ENCODE assay signal across 9 mouse cellular contexts in the genomic region with DNA sequence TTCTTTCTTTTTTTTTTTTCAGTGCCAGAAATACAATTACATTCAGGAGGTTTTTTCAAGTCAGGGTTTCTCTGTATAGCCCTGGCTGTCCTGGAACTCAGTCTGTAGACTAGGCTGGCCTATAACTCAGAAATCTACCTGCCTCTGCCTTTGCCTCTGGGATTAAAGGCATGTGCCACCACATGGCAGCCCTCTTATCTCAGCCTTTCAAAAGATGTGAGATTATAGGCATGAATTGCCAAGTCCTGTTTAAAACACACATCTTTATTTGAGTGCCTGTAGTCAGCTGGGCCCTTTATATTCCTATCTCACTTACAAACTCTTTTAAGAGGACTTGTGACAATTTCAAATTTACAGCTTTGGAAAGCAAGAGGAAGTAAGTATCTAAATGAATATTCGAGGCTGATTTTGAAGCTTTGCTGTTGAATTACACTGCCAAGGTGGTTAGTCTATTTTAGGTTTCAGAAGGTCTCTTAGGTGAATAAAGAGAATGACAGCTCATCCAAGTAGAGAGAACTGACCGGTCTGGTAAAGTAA. TPM values are rescaled to one million over a fixed set of nuclear protein-coding genes. Genes with fewer than 3 reads are reported as not detected.
DNase-seq lines count a peak whose midpoint lies in the region; ATAC-seq and TF ChIP-seq lines count a peak whose summit lies in the region.
"Had no signal": no experiment of that assay in that cellular context is flagged by ENCODE, and none has a peak within 500 bp of the region (broad histone marks: within the 10 kb centered on the region; RNA-seq: fewer than 3 reads in every experiment).

No protein-coding gene starts in this region.

- H3K36me3 ChIP-seq in heart, embryonic 15.5 days = peaks cover 5% of the 10 kb centered on the region
- H3K36me3 ChIP-seq in MEL (ENCODE audit: control insufficient read depth in 1 of 2, insufficient read depth in 2 of 2, low read length in 2 of 2) = peaks cover 0 to 14% of the 10 kb centered on the region in 2 experiments; a peak in 2 of 4 replicates
- H3K36me3 ChIP-seq in hindbrain, embryonic 11.5 days (ENCODE audit: control insufficient read depth, insufficient read depth, low read length) = no peaks in the 10 kb centered on the region
- H3K36me3 ChIP-seq in liver, embryonic 16.5 days (ENCODE audit: control insufficient read depth, insufficient read depth) = peaks cover 3% of the 10 kb centered on the region

- no peak for DNase-seq in heart, postnatal 14 days
- DNase-seq in MEL (ENCODE audit: low read depth, low spot score) = peak; percentile 52
- DNase-seq in hindbrain, embryonic 11.5 days (ENCODE audit: low spot score) = no peak
- DNase-seq in frontal cortex, postnatal 10 days (ENCODE audit: low spot score in 2 of 2) = no peak
- DNase-seq in frontal cortex, postnatal 25 days (ENCODE audit: low spot score in 2 of 2) = no peak
- no peak for DNase-seq in cerebellum, adult 11 months

- H3K4me2 ChIP-seq in heart, embryonic 15.5 days = peak overlapping the region; percentile 58
- H3K4me2 ChIP-seq in hindbrain, embryonic 11.5 days (replicated peaks; ENCODE audit: low read depth, low read length) = peak overlapping the region; percentile 22
- H3K4me2 ChIP-seq in liver, embryonic 16.5 days (ENCODE audit: low read depth, low read length) = peak overlapping the region; percentile 45

- H3K79me2 ChIP-seq in MEL (ENCODE audit: control insufficient read depth, insufficient read depth, low read length, poor library complexity) = peaks cover 34% of the 10 kb centered on the region

- H3K27ac ChIP-seq in heart, embryonic 15.5 days = peak overlapping the region; percentile 49
- H3K27ac ChIP-seq in MEL (ENCODE audit: control insufficient read depth, low read depth, low read length) = peak overlapping the region; percentile 57
- no peak overlapping the region for H3K27ac ChIP-seq in hindbrain, embryonic 11.5 days (ENCODE audit: low read depth, low read length)
- H3K27ac ChIP-seq in liver, embryonic 16.5 days (ENCODE audit: low read length) = peak overlapping the region; percentile 58; the same call in 1 of the 2 replicates

- 67% methylated on average over 2 of the region's 2 CpGs for WGBS in heart, embryonic 15.5 days
- WGBS in hindbrain, embryonic 11.5 days = 88% methylated on average over 2 of the region's 2 CpGs
- 49% methylated on average over 2 of the region's 2 CpGs for WGBS in liver, embryonic 16.5 days (ENCODE audit: insufficient replicate concordance)

- H3K4me1 ChIP-seq in heart, embryonic 15.5 days (replicated peaks) = peaks cover 29% of the 10 kb centered on the region
- H3K4me1 ChIP-seq in MEL (ENCODE audit: control insufficient read depth in 1 of 2, insufficient read depth in 2 of 2, low read length in 2 of 2) = peaks cover 8 to 20% of the 10 kb centered on the region in 2 experiments
- peaks cover 10% of the 10 kb centered on the region for H3K4me1 ChIP-seq in hindbrain, embryonic 11.5 days (replicated peaks; ENCODE audit: control insufficient read depth, insufficient read depth, low read length)
- H3K4me1 ChIP-seq in liver, embryonic 16.5 days (ENCODE audit: control insufficient read depth, low read depth, low read length) = peaks cover 24% of the 10 kb centered on the region

- no peak for TF ChIP-seq EP300 in MEL (IDR thresholded peaks at IDR 0.05; ENCODE audit: low read depth in 1 of 2, low read length in 2 of 2)

- TF ChIP-seq POLR2A in MEL (IDR thresholded peaks at IDR 0.05; ENCODE audit: control insufficient read depth in 1 of 2, insufficient read depth in 1 of 2, low read depth in 1 of 2, low read length in 2 of 2, poor library complexity in 1 of 2) = no peak

- TF ChIP-seq CTCF in MEL (IDR thresholded peaks at IDR 0.05 in 2 of 3, conservative IDR thresholded peaks at IDR 0.05 in 1 of 3; ENCODE audit: control insufficient read depth in 1 of 3, insufficient read depth in 1 of 3, low read depth in 2 of 3, low read length in 3 of 3, poor library complexity in 1 of 3, severe bottlenecking in 1 of 3) = no peak

- H3K4me3 ChIP-seq in heart, embryonic 15.5 days = peak overlapping the region; percentile 90
- peak overlapping the region; percentile 35 to 48; a peak in 3 of 4 replicates for H3K4me3 ChIP-seq in MEL (ENCODE audit: control insufficient read depth in 1 of 2, insufficient read depth in 1 of 2, low read depth in 2 of 2, low read length in 2 of 2)
- no peak overlapping the region for H3K4me3 ChIP-seq in hindbrain, embryonic 11.5 days (ENCODE audit: low read depth, low read length)
- peak overlapping the region; percentile 92 for H3K4me3 ChIP-seq in liver, embryonic 16.5 days (ENCODE audit: low read depth, low read length)

- no peak for TF ChIP-seq RAD21 in MEL (IDR thresholded peaks at IDR 0.05; ENCODE audit: low read depth, low read length)

- no peak overlapping the region for H3K9ac ChIP-seq in heart, embryonic 15.5 days
- peak overlapping the region; percentile 55 for H3K9ac ChIP-seq in MEL (ENCODE audit: control insufficient read depth, low read depth, low read length, poor library complexity, severe bottlenecking)
- 0 out of 2 replicates have a peak overlapping the region, but pooled peaks have one; percentile 5 for H3K9ac ChIP-seq in hindbrain, embryonic 11.5 days (ENCODE audit: low read depth, low read length)
- H3K9ac ChIP-seq in liver, embryonic 16.5 days (ENCODE audit: low read depth, low read length) = peak overlapping the region; percentile 1; the same call in 1 of the 2 replicates

- intact Hi-C loops in heart, postnatal 14 days (cut with DNase I) = loop anchor here (5.0 kb wide), 1 partner anchor 136 kb away; a partner anchor contains a TSS

- no peak for ATAC-seq in heart, embryonic 15.5 days (replicated peaks; ENCODE audit: insufficient number of reproducible peaks, insufficient read depth, low FRiP score, low read depth)
- no peak for ATAC-seq in hindbrain, embryonic 11.5 days (ENCODE audit: low FRiP score)
- no peak for ATAC-seq in liver, embryonic 16.5 days (ENCODE audit: low read depth)

- H3K9me3 ChIP-seq in heart, embryonic 15.5 days (replicated peaks) = no peaks in the 10 kb centered on the region
- no peaks in the 10 kb centered on the region for H3K9me3 ChIP-seq in MEL (replicated peaks; ENCODE audit: insufficient read depth, low read length)
- H3K9me3 ChIP-seq in hindbrain, embryonic 11.5 days (ENCODE audit: control insufficient read depth, low read length) = no peaks in the 10 kb centered on the region
- no peaks in the 10 kb centered on the region for H3K9me3 ChIP-seq in liver, embryonic 16.5 days (replicated peaks; ENCODE audit: control insufficient read depth, low read length)

- no peaks in the 10 kb centered on the region for H3K27me3 ChIP-seq in heart, embryonic 15.5 days
- H3K27me3 ChIP-seq in MEL (ENCODE audit: control insufficient read depth in 1 of 2, insufficient read depth in 2 of 2, low read length in 2 of 2) = no peaks in the 10 kb centered on the region
- H3K27me3 ChIP-seq in hindbrain, embryonic 11.5 days (ENCODE audit: control insufficient read depth, insufficient read depth, low read length) = no peaks in the 10 kb centered on the region
- H3K27me3 ChIP-seq in liver, embryonic 16.5 days (ENCODE audit: control insufficient read depth, insufficient read depth, low read depth, low read length) = no peaks in the 10 kb centered on the region

TF ChIP-seq in MEL, 35 proteins besides CTCF, POLR2A, EP300 and RAD21 (continues in another document):
- TF ChIP-seq MEF2A (IDR thresholded peaks at IDR 0.05; ENCODE audit: extremely low read depth, insufficient replicate concordance, low read depth, low read length, poor library complexity, severe bottlenecking) (no peak), ETS1 (IDR thresholded peaks at IDR 0.05; ENCODE audit: low read depth, low read length) (peak; percentile 46), MAZ (IDR thresholded peaks at IDR 0.05; ENCODE audit: low read depth, low read length) (no peak), USF2 (IDR thresholded peaks at IDR 0.05; ENCODE audit: borderline replicate concordance in 1 of 2, insufficient read depth in 1 of 2, low read depth in 1 of 2, low read length in 2 of 2) (no peak), SIN3A (IDR thresholded peaks at IDR 0.05; ENCODE audit: low read length) (0 out of 2 replicates have a peak, but pooled peaks have one; percentile 47)

RNA-seq across cellular contexts. Expression of a gene that starts 4.4 kb away (rescaled TPM):
- 24.1 and 25.1 TPM in 2 replicates for polyA plus RNA-seq in heart, embryonic 15.5 days (2015; fragmentation: Nextera tagmentation; extraction: Ambion mirVana)
- total RNA-seq in heart, postnatal 14 days (2021) = 100 to 1,000 TPM; 105 to 112 TPM
- total RNA-seq in MEL (2012; rRNA removed) = 118 TPM in 2 replicates
- 100 to 1,000 TPM in 1 of 2 experiments, not detected in 1; 196 TPM for polyA plus RNA-seq in MEL (2012; ENCODE audit: insufficient read depth in 1 of 2, insufficient read length in 2 of 2, low read depth in 1 of 2, low replicate concordance in 2 of 2, missing spikeins in 1 of 2)
- 15.2 and 15.7 TPM in 2 replicates for polyA plus RNA-seq in hindbrain, embryonic 11.5 days (2014; fragmentation: Nextera tagmentation; extraction: Ambion mirVana)
- polyA plus RNA-seq in liver, embryonic 16.5 days (2015; fragmentation: Nextera tagmentation; extraction: Ambion mirVana) = 9.9 and 10.3 TPM in 2 replicates

RNA-seq across cellular contexts. Expression of a gene that starts 42.7 kb away (rescaled TPM):
- not detected in 2 replicates for polyA plus RNA-seq in heart, embryonic 15.5 days (2015; fragmentation: Nextera tagmentation; extraction: Ambion mirVana)
- not detected for total RNA-seq in heart, postnatal 14 days (2021)
- not detected in 2 replicates for total RNA-seq in MEL (2012; rRNA removed)
- under 1 TPM in 1 of 2 experiments, not detected in 1; 0.22 TPM for polyA plus RNA-seq in MEL (2012; ENCODE audit: insufficient read depth in 1 of 2, insufficient read length in 2 of 2, low read depth in 1 of 2, low replicate concordance in 2 of 2, missing spikeins in 1 of 2)
- 0.56 and 1.0 TPM in 2 replicates for polyA plus RNA-seq in hindbrain, embryonic 11.5 days (2014; fragmentation: Nextera tagmentation; extraction: Ambion mirVana)
- polyA plus RNA-seq in liver, embryonic 16.5 days (2015; fragmentation: Nextera tagmentation; extraction: Ambion mirVana) = 0.19 and 0.20 TPM in 2 replicates
- polyA plus RNA-seq: large intestine, adult 2 months had no signal

RNA-seq across cellular contexts. Expression of a gene that starts 42.8 kb away (rescaled TPM):
- 0.53 and 0.77 TPM in 2 replicates for polyA plus RNA-seq in heart, embryonic 15.5 days (2015; fragmentation: Nextera tagmentation; extraction: Ambion mirVana)
- 1 to 10 TPM; 2.3 to 2.6 TPM for total RNA-seq in heart, postnatal 14 days (2021)
- 2.0 TPM in 2 replicates for total RNA-seq in MEL (2012; rRNA removed)
- polyA plus RNA-seq in MEL (2012; ENCODE audit: insufficient read depth in 1 of 2, insufficient read length in 2 of 2, low read depth in 1 of 2, low replicate concordance in 2 of 2, missing spikeins in 1 of 2) = 1 to 10 TPM in 1 of 2 experiments, not detected in 1; 6.3 TPM
- polyA plus RNA-seq in hindbrain, embryonic 11.5 days (2014; fragmentation: Nextera tagmentation; extraction: Ambion mirVana) = 1.0 and 1.5 TPM in 2 replicates
- polyA plus RNA-seq in liver, embryonic 16.5 days (2015; fragmentation: Nextera tagmentation; extraction: Ambion mirVana) = 1.7 and 2.3 TPM in 2 replicates

RNA-seq across cellular contexts. Expression of a gene that starts 52.4 kb away (rescaled TPM):
- 24.6 and 27.1 TPM in 2 replicates for polyA plus RNA-seq in heart, embryonic 15.5 days (2015; fragmentation: Nextera tagmentation; extraction: Ambion mirVana)
- total RNA-seq in heart, postnatal 14 days (2021) = 10 to 100 TPM; 23.8 to 28.5 TPM
- total RNA-seq in MEL (2012; rRNA removed) = 5.9 and 6.8 TPM in 2 replicates
- polyA plus RNA-seq in MEL (2012; ENCODE audit: insufficient read depth in 1 of 2, insufficient read length in 2 of 2, low read depth in 1 of 2, low replicate concordance in 2 of 2, missing spikeins in 1 of 2) = 10 to 100 TPM in 1 of 2 experiments, not detected in 1; 12.2 TPM
- polyA plus RNA-seq in hindbrain, embryonic 11.5 days (2014; fragmentation: Nextera tagmentation; extraction: Ambion mirVana) = 12.8 and 14.1 TPM in 2 replicates
- 43.0 and 44.9 TPM in 2 replicates for polyA plus RNA-seq in liver, embryonic 16.5 days (2015; fragmentation: Nextera tagmentation; extraction: Ambion mirVana)
